Mouse (Mus musculus) forebrain, embryonic 10.5 days (tissue): ENCODE measurements at regions not wholly inside any gene's neighbourhood (a gene's known extent, or its start where the extent isn't known, plus 50 kb on each side); places are given as distances from the start of the nearest gene placed in this dataset.

Source experiments
- DNase-seq: peaks from one replicate; pipeline ENCODE4 v3.0.0-alpha.2; 2017; ENCODE audit warnings: low spot score; ENCODE audit errors: extremely low spot score
- H3K27ac ChIP-seq: fragments of 300-500 bp; sonication (generic); 2 replicates; pipeline ENCODE4 v1.5.1; 2016; ENCODE audit warnings: mild to moderate bottlenecking
- H3K27me3 ChIP-seq: fragments of 300-500 bp; sonication (generic); 2 replicates; pipeline ENCODE4 v1.6.1; 2016; ENCODE audit warnings: mild to moderate bottlenecking; ENCODE audit not compliant: poor library complexity, severe bottlenecking
- H3K36me3 ChIP-seq: fragments of 300-500 bp; sonication (generic); replicated peaks from 2 replicates; pipeline ENCODE4 v1.6.1; 2016; ENCODE audit warnings: mild to moderate bottlenecking, moderate library complexity
- H3K4me1 ChIP-seq: fragments of 300-500 bp; sonication (generic); 2 replicates; pipeline ENCODE4 v1.6.1; 2016
- H3K4me3 ChIP-seq: fragments of 300-500 bp; sonication (generic); 2 replicates; pipeline ENCODE4 v1.5.1; 2016; ENCODE audit warnings: mild to moderate bottlenecking, moderate library complexity
- H3K9me3 ChIP-seq: fragments of 300-500 bp; sonication (generic); 2 replicates; pipeline ENCODE4 v1.6.1; 2016; ENCODE audit warnings: mild to moderate bottlenecking, moderate library complexity
- WGBS: fragments of 180-500 bp; shearing (Covaris S2); methylation state at CpG from one replicate; pipeline ENCODE4 v1.1.7; 2016; 5-methylcytosine and 5-hydroxymethylcytosine counted together

- WGBS, result 54% methylated on average over 5 of the region's 5 CpGs
- no peaks in the 10 kb centered on the region for H3K36me3 ChIP-seq
- H3K27me3 ChIP-seq, result no peaks in the 10 kb centered on the region
- H3K4me3 ChIP-seq, result no peak overlapping the region
- no peak overlapping the region for H3K27ac ChIP-seq
- H3K9me3 ChIP-seq, result no peaks in the 10 kb centered on the region
- no peaks in the 10 kb centered on the region for H3K4me1 ChIP-seq
- DNase-seq, result no peak
Measured at GRCm38 (mm10) chr12:68862313-68862990, 296.5 kb downstream of the Rps29 start.

GRCm38 (mm10) chr12:68860332-68860731, 298.7 kb downstream of the Rps29 start:
- WGBS, result 72% methylated on average over 2 of the region's 2 CpGs
- Histone ChIP-seq H3K27ac (no peak overlapping the region), H3K36me3 (no peaks in the 10 kb centered on the region), H3K4me3 (no peak overlapping the region), H3K27me3 (no peaks in the 10 kb centered on the region), H3K4me1 (no peaks in the 10 kb centered on the region), H3K9me3 (no peaks in the 10 kb centered on the region)
- DNase-seq, result no peak

- WGBS, result 84% methylated on average over 9 of the region's 9 CpGs
- H3K36me3 ChIP-seq, result no peaks in the 10 kb centered on the region
- no peak overlapping the region for H3K4me3 ChIP-seq
- H3K4me1 ChIP-seq, result no peaks in the 10 kb centered on the region
- DNase-seq, result no peak
- no peak overlapping the region for H3K27ac ChIP-seq
- H3K9me3 ChIP-seq, result no peaks in the 10 kb centered on the region
- no peaks in the 10 kb centered on the region for H3K27me3 ChIP-seq
Measured at GRCm38 (mm10) chr12:68849616-68850140, 309.3 kb downstream of the Rps29 start.

- H3K27ac ChIP-seq, result no peak overlapping the region
- WGBS, result 92% methylated on average over 8 of the region's 8 CpGs
Measured at GRCm38 (mm10) chr12:68840815-68841214, 318.2 kb downstream of the Rps29 start.

GRCm38 (mm10) chr12:68840156-68840555, 318.8 kb downstream of the Rps29 start:
- no peak for DNase-seq
- Histone ChIP-seq H3K4me3 (no peak overlapping the region), H3K27me3 (no peaks in the 10 kb centered on the region), H3K36me3 (no peaks in the 10 kb centered on the region), H3K27ac (no peak overlapping the region), H3K4me1 (no peaks in the 10 kb centered on the region), H3K9me3 (no peaks in the 10 kb centered on the region)
- 91% methylated on average over 2 of the region's 2 CpGs for WGBS

More at GRCm38 (mm10) chr12:68840815-68841214, 318.2 kb downstream of the Rps29 start:
- H3K36me3 ChIP-seq, result no peaks in the 10 kb centered on the region
- H3K4me3 ChIP-seq, result no peak overlapping the region
- DNase-seq, result no peak
- no peaks in the 10 kb centered on the region for H3K4me1 ChIP-seq
- no peaks in the 10 kb centered on the region for H3K9me3 ChIP-seq
- no peaks in the 10 kb centered on the region for H3K27me3 ChIP-seq

DNA sequence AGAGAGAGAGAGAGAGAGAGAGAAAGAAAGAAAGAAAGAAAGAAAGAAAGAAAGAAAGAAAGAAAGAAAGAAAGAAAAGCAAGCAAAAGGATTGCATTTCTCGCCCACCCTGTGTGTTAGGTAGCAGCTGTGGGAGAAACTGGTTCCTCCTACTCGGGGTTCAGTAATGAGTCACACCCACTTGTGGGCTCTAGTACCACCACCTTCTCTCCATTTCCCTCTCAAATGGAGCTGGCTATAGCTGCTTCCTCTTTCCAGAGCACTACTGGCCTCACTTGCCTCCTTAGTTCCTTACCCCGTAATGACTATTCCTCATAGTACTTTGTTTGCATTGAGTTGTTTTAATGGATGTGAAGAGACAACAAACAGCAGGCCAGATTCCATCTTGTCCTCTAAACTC, 323.0 kb downstream of the Rps29 start:
- Histone ChIP-seq H3K36me3 (no peaks in the 10 kb centered on the region), H3K27me3 (no peaks in the 10 kb centered on the region), H3K27ac (no peak overlapping the region), H3K9me3 (no peaks in the 10 kb centered on the region), H3K4me1 (no peaks in the 10 kb centered on the region), H3K4me3 (no peak overlapping the region)
- no peak for DNase-seq
- 83% methylated on average over 3 of the region's 3 CpGs for WGBS

DNA sequence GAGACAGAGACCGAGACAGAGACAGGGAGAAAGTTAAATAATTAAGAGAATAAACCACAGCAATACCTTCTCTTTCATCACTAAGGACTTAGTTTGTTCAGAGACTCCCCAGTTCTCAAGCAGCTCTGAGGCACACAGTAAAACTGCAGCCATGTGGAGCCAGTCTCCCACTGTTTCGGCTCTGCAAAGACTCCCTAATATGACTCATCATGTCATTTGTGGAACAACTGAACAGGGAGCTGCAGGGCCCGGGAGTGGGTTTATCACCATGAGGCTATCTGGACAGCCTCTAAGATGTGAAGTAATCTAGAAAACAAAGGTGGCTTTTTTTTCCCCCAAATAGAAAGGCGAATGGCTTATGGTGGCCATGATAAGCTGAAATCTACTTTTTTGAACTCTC, 325.1 kb downstream of the Rps29 start:
- no peak for DNase-seq
- no peak overlapping the region for H3K27ac ChIP-seq
- no peaks in the 10 kb centered on the region for H3K36me3 ChIP-seq
- H3K4me3 ChIP-seq, result no peak overlapping the region
- no peaks in the 10 kb centered on the region for H3K9me3 ChIP-seq
- H3K27me3 ChIP-seq, result no peaks in the 10 kb centered on the region
- no peaks in the 10 kb centered on the region for H3K4me1 ChIP-seq
- 79% methylated on average over 4 of the region's 4 CpGs for WGBS

GRCm38 (mm10) chr12:68829404-68829803, 329.6 kb downstream of the Rps29 start:
- Histone ChIP-seq H3K36me3 (no peaks in the 10 kb centered on the region), H3K4me3 (no peak overlapping the region), H3K9me3 (no peaks in the 10 kb centered on the region), H3K27me3 (no peaks in the 10 kb centered on the region), H3K27ac (no peak overlapping the region), H3K4me1 (no peaks in the 10 kb centered on the region)
- 88% methylated on average over 3 of the region's 3 CpGs for WGBS
- no peak for DNase-seq

- H3K9me3 ChIP-seq, result no peaks in the 10 kb centered on the region
- no peak for DNase-seq
- H3K4me3 ChIP-seq, result no peak overlapping the region
- H3K27me3 ChIP-seq, result no peaks in the 10 kb centered on the region
- H3K36me3 ChIP-seq, result no peaks in the 10 kb centered on the region
- 85% methylated on average over 9 of the region's 9 CpGs for WGBS
- no peaks in the 10 kb centered on the region for H3K4me1 ChIP-seq
- no peak overlapping the region for H3K27ac ChIP-seq
Measured at GRCm38 (mm10) chr12:68827549-68828249, 331.3 kb downstream of the Rps29 start.

DNA sequence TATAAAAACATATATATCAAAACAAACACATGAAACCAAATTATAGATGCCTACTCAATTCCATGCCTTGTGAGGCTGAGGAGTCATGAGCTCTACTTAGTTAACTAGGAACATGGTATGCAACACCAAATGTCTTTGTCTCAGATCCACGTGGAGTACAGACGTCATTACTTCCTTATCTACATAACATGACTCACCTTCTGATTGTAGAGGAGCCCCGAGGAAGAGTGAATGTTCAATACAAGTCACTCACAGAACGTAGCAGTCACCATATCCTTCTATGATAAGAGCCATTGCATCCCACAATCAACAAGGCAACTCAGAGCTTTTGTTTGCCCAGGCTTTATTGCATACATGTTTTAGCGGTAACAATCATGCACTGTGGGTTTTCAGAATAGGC, 364.6 kb downstream of the Rps29 start:
- H3K9me3 ChIP-seq, result no peaks in the 10 kb centered on the region
- no peaks in the 10 kb centered on the region for H3K4me1 ChIP-seq
- H3K27ac ChIP-seq, result no peak overlapping the region
- H3K36me3 ChIP-seq, result no peaks in the 10 kb centered on the region
- 90% methylated on average over 5 of the region's 5 CpGs for WGBS
- no peak for DNase-seq
- no peak overlapping the region for H3K4me3 ChIP-seq
- H3K27me3 ChIP-seq, result no peaks in the 10 kb centered on the region

GRCm38 (mm10) chr12:68783636-68784035, 375.4 kb downstream of the Rps29 start:
- Histone ChIP-seq H3K9me3 (no peaks in the 10 kb centered on the region), H3K4me1 (no peaks in the 10 kb centered on the region), H3K27me3 (no peaks in the 10 kb centered on the region), H3K27ac (no peak overlapping the region), H3K4me3 (no peak overlapping the region), H3K36me3 (no peaks in the 10 kb centered on the region)
- DNase-seq, result no peak
- WGBS, result 93% methylated on average over 4 of the region's 4 CpGs

GRCm38 (mm10) chr12:68775503-68775902, 383.5 kb downstream of the Rps29 start:
- no peak overlapping the region for H3K27ac ChIP-seq
- H3K4me1 ChIP-seq, result no peaks in the 10 kb centered on the region
- no peaks in the 10 kb centered on the region for H3K36me3 ChIP-seq
- no peak overlapping the region for H3K4me3 ChIP-seq
- 91% methylated on average over 2 of the region's 2 CpGs for WGBS
- DNase-seq, result no peak
- H3K9me3 ChIP-seq, result no peaks in the 10 kb centered on the region
- H3K27me3 ChIP-seq, result no peaks in the 10 kb centered on the region

GRCm38 (mm10) chr12:68774800-68775199, 384.2 kb downstream of the Rps29 start:
- Histone ChIP-seq H3K27ac (no peak overlapping the region), H3K4me3 (no peak overlapping the region), H3K27me3 (no peaks in the 10 kb centered on the region), H3K9me3 (no peaks in the 10 kb centered on the region), H3K4me1 (no peaks in the 10 kb centered on the region), H3K36me3 (no peaks in the 10 kb centered on the region)
- 89% methylated on average over 8 of the region's 8 CpGs for WGBS
- no peak for DNase-seq
